Mouse (Mus musculus) hindbrain, embryonic 12.5 days (tissue): ENCODE data around the gene Arhgef40. TPM values are rescaled to one million over a fixed set of nuclear protein-coding genes. Genes with fewer than 3 reads are reported as not detected.

Experiments used
- ATAC-seq: fragments of 200-750 bp; cut with Nextera tagmentation; 2 replicates; pipeline ENCODE4 v1.8.0; 2017; ENCODE audit warnings: moderate TSS enrichment; ENCODE audit not compliant: low FRiP score
- H3K27ac ChIP-seq: fragments of 300-500 bp; sonication (generic); 2 replicates; pipeline ENCODE4 v1.5.1; 2016; ENCODE audit warnings: mild to moderate bottlenecking
- H3K27me3 ChIP-seq: fragments of 300-500 bp; sonication (generic); 2 replicates; pipeline ENCODE4 v1.6.1; 2016; ENCODE audit warnings: mild to moderate bottlenecking
- H3K36me3 ChIP-seq: fragments of 300-500 bp; sonication (generic); 2 replicates; pipeline ENCODE4 v1.6.1; 2016; ENCODE audit warnings: mild to moderate bottlenecking
- H3K4me1 ChIP-seq: fragments of 300-500 bp; sonication (generic); 2 replicates; pipeline ENCODE4 v1.6.1; 2016
- H3K4me2 ChIP-seq: fragments of 300-500 bp; sonication (generic); replicated peaks from 2 replicates; pipeline ENCODE4 v1.6.1; 2016; ENCODE audit warnings: mild to moderate bottlenecking
- H3K4me3 ChIP-seq: fragments of 300-500 bp; sonication (generic); 2 replicates; pipeline ENCODE4 v1.5.1; 2016; ENCODE audit warnings: mild to moderate bottlenecking
- H3K9ac ChIP-seq: fragments of 300-500 bp; sonication (generic); 2 replicates; pipeline ENCODE4 v1.6.1; 2016; ENCODE audit warnings: mild to moderate bottlenecking, moderate library complexity
- H3K9me3 ChIP-seq: fragments of 300-500 bp; sonication (generic); replicated peaks from 2 replicates; pipeline ENCODE4 v1.6.1; 2016; ENCODE audit warnings: mild to moderate bottlenecking
- WGBS: fragments of 180-500 bp; shearing (Covaris S2); methylation state at CpG from one replicate; pipeline ENCODE4 v1.1.7; 2016; 5-methylcytosine and 5-hydroxymethylcytosine counted together
- polyA plus RNA-seq: library from polyadenylated mRNA; unstranded; fragments of >200 nt; fragmentation: Nextera tagmentation; extraction: Ambion mirVana; gene quantifications from 2 replicates; pipeline ENCODE4 v1.2.1, GENCODE M21; 2016

Gene Arhgef40
- polyA plus RNA-seq, 1 experiment from 2014 or later: 133 TPM

- ATAC-seq: no peak
- peak overlapping the region; percentile 79 for H3K9ac ChIP-seq
- peak overlapping the region; percentile 90 for H3K27ac ChIP-seq
- H3K27me3 ChIP-seq: no peaks in the 10 kb centered on the region
- 3% methylated on average over 7 of the region's 7 CpGs for WGBS
- H3K4me1 ChIP-seq: peaks cover 28% of the 10 kb centered on the region
- peak overlapping the region; percentile 79 for H3K4me2 ChIP-seq
- no peaks in the 10 kb centered on the region for H3K9me3 ChIP-seq
- peak overlapping the region; percentile 68 for H3K4me3 ChIP-seq
- H3K36me3 ChIP-seq: peaks cover 37% of the 10 kb centered on the region
Measured at GRCm38 (mm10) chr14:51986153-51986505, 1.6 kb downstream of the Arhgef40 start.

GRCm38 (mm10) chr14:51987177-51987576 lies 2.7 kb downstream of the Arhgef40 start:
- Histone ChIP-seq H3K9me3 (no peaks in the 10 kb centered on the region), H3K4me1 (peaks cover 28% of the 10 kb centered on the region), H3K27ac (no peak overlapping the region), H3K4me3 (no peak overlapping the region), H3K27me3 (no peaks in the 10 kb centered on the region), H3K4me2 (no peak overlapping the region), H3K36me3 (peaks cover 47% of the 10 kb centered on the region), H3K9ac (no peak overlapping the region)
- 93% methylated on average over 6 of the region's 6 CpGs for WGBS
- no peak for ATAC-seq

GRCm38 (mm10) chr14:51988731-51989130 lies 4.2 kb downstream of the Arhgef40 start:
- Histone ChIP-seq H3K9me3 (no peaks in the 10 kb centered on the region), H3K4me3 (no peak overlapping the region), H3K27ac (no peak overlapping the region), H3K36me3 (peaks cover 58% of the 10 kb centered on the region), H3K4me2 (no peak overlapping the region), H3K27me3 (no peaks in the 10 kb centered on the region), H3K4me1 (peaks cover 27% of the 10 kb centered on the region), H3K9ac (0 out of 2 replicates have a peak overlapping the region, but pooled peaks have one; percentile 40)
- WGBS: 75% methylated on average over 12 of the region's 12 CpGs
- ATAC-seq: no peak

DNA sequence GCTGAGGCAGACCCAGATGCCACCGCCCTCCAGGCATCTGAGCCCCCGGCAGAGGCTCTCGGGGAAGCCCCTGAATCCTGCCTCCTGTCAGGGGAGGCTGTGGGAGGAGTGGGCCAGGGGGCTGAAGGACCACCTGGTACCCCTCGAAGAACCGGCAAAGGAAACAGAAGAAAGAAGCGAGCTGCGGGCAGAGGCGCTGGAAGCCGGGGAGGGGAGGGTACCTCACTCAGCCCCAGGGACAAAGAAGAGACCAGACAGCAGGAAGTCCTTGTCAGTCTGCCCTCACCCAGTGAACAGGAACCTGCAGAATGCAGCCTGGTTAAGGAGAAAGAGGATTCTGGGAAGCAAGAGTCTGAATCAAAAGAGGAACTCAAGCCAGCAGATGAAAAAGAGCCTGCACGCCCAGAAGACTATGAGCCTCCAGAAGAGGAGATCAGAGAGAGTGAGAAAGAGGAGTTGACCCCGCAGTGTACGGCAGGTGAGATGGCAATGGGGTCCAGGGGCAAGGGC lies 5.0 kb downstream of the Arhgef40 start:
- no peak for ATAC-seq
- Histone ChIP-seq H3K9ac (0 out of 2 replicates have a peak overlapping the region, but pooled peaks have one; percentile 40), H3K4me1 (peaks cover 22% of the 10 kb centered on the region), H3K27ac (no peak overlapping the region), H3K9me3 (no peaks in the 10 kb centered on the region), H3K4me2 (no peak overlapping the region), H3K27me3 (no peaks in the 10 kb centered on the region), H3K36me3 (peaks cover 65% of the 10 kb centered on the region), H3K4me3 (no peak overlapping the region)
- WGBS: 55% methylated on average over 12 of the region's 12 CpGs

DNA sequence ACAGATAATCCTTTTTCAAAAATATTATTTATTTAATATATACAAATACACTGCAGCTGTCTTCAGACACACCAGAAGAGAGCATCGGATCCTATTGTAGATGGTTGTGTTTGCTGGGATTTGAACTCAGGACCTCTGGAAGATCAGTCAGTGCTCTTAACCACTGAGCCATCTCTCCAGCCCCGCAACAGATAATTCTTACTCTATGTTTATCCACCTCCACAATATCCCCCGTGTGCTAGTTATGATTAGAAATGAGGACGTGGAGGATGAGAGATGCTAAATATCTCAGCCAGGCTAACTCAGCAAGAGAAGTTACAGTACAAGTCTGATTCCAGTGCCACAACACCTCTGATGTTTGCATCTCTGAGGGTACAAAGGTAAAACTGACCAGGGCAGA lies 9.9 kb downstream of the Arhgef40 start:
- no peak for ATAC-seq
- WGBS: 85% methylated on average over 4 of the region's 4 CpGs
- Histone ChIP-seq H3K36me3 (peaks cover 92% of the 10 kb centered on the region), H3K9ac (no peak overlapping the region), H3K9me3 (no peaks in the 10 kb centered on the region), H3K4me2 (no peak overlapping the region), H3K27ac (no peak overlapping the region), H3K27me3 (no peaks in the 10 kb centered on the region), H3K4me1 (peaks cover 4% of the 10 kb centered on the region), H3K4me3 (no peak overlapping the region)

GRCm38 (mm10) chr14:51995219-51995871 lies 10.8 kb downstream of the Arhgef40 start:
- Histone ChIP-seq H3K9ac (no peak overlapping the region), H3K36me3 (peaks cover 92% of the 10 kb centered on the region), H3K27ac (no peak overlapping the region), H3K4me2 (no peak overlapping the region), H3K4me3 (no peak overlapping the region), H3K4me1 (no peaks in the 10 kb centered on the region), H3K9me3 (no peaks in the 10 kb centered on the region), H3K27me3 (no peaks in the 10 kb centered on the region)
- no peak for ATAC-seq
- 87% methylated on average over 12 of the region's 12 CpGs for WGBS

GRCm38 (mm10) chr14:51996231-51996841 lies 11.8 kb downstream of the Arhgef40 start:
- Histone ChIP-seq H3K4me1 (no peaks in the 10 kb centered on the region), H3K4me3 (no peak overlapping the region), H3K9me3 (no peaks in the 10 kb centered on the region), H3K27ac (no peak overlapping the region), H3K9ac (no peak overlapping the region), H3K36me3 (peaks cover 90% of the 10 kb centered on the region), H3K27me3 (no peaks in the 10 kb centered on the region), H3K4me2 (no peak overlapping the region)
- WGBS: 92% methylated on average over 13 of the region's 13 CpGs
- ATAC-seq: no peak

GRCm38 (mm10) chr14:51996866-51997265 lies 12.3 kb downstream of the Arhgef40 start:
- Histone ChIP-seq H3K9me3 (no peaks in the 10 kb centered on the region), H3K36me3 (peaks cover 86% of the 10 kb centered on the region), H3K4me2 (no peak overlapping the region), H3K4me3 (no peak overlapping the region), H3K4me1 (no peaks in the 10 kb centered on the region), H3K27me3 (no peaks in the 10 kb centered on the region), H3K27ac (no peak overlapping the region), H3K9ac (no peak overlapping the region)
- WGBS: 74% methylated on average over 17 of the region's 17 CpGs
- ATAC-seq: no peak

DNA sequence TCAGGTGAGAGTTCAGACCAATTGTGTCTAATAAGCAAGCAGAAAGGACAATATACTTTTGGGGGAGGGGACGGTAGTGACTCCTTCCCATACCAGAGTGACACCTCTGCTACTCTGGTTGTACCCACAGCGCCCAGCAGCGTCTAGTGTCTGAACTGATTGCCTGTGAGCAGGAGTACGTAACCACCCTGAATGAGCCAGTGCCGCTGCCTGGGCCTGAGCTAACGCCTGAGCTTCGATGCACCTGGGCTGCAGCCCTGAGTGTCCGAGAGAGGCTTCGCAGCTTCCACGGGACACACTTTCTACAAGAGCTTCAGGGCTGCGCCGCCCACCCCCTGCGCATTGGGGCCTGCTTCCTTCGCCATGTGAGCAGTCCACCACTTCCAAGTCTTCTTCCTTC lies 13.0 kb downstream of the Arhgef40 start:
- ATAC-seq: no peak
- Histone ChIP-seq H3K27me3 (no peaks in the 10 kb centered on the region), H3K27ac (no peak overlapping the region), H3K9me3 (no peaks in the 10 kb centered on the region), H3K4me2 (no peak overlapping the region), H3K4me1 (no peaks in the 10 kb centered on the region), H3K9ac (no peak overlapping the region), H3K4me3 (no peak overlapping the region), H3K36me3 (peaks cover 86% of the 10 kb centered on the region)
- WGBS: 92% methylated on average over 14 of the region's 14 CpGs

- Histone ChIP-seq H3K36me3 (peaks cover 77% of the 10 kb centered on the region), H3K27ac (peak overlapping the region; percentile 83), H3K4me3 (peak overlapping the region; percentile 7; the same call in 1 of the 2 replicates), H3K4me1 (peaks cover 47% of the 10 kb centered on the region), H3K4me2 (peak overlapping the region; percentile 43), H3K9me3 (no peaks in the 10 kb centered on the region), H3K9ac (0 out of 2 replicates have a peak overlapping the region, but pooled peaks have one; percentile 29), H3K27me3 (no peaks in the 10 kb centered on the region)
- 17% methylated on average over 16 of the region's 16 CpGs for WGBS
- ATAC-seq: peak; percentile 77
Measured at GRCm38 (mm10) chr14:52003981-52004495, 19.5 kb downstream of the Arhgef40 start.

- Histone ChIP-seq H3K4me2 (no peak overlapping the region), H3K9ac (no peak overlapping the region), H3K9me3 (no peaks in the 10 kb centered on the region), H3K27ac (peak overlapping the region; percentile 83), H3K27me3 (no peaks in the 10 kb centered on the region), H3K36me3 (peaks cover 73% of the 10 kb centered on the region), H3K4me1 (peaks cover 58% of the 10 kb centered on the region), H3K4me3 (no peak overlapping the region)
- ATAC-seq: no peak
- 67% methylated on average over 7 of the region's 7 CpGs for WGBS
Measured at GRCm38 (mm10) chr14:52005141-52005540, 20.6 kb downstream of the Arhgef40 start.

DNA sequence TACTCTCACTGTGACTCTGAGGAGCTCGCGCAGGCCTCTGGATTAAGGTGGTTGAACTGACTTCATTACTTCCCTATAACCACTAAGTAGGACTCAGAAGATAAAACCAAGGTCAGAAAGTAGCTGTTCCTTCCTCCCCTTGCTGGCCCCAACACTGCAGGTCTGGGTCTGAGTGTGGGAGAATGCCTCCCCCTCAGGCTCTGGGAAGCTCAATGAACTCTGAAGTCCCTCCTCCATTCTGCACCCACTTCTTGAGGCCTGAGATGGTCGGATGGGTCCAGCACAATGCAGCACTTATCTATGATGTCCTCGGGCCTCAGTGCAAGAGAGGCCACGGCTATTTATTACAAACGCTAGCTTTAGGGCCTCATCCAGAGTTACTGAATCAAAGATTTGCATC lies 21.1 kb downstream of the Arhgef40 start:
- WGBS: 83% methylated on average over 6 of the region's 6 CpGs
- H3K4me2 ChIP-seq: no peak overlapping the region
- no peaks in the 10 kb centered on the region for H3K9me3 ChIP-seq
- no peaks in the 10 kb centered on the region for H3K27me3 ChIP-seq
- H3K4me3 ChIP-seq: no peak overlapping the region
- H3K36me3 ChIP-seq: peaks cover 68% of the 10 kb centered on the region
- H3K4me1 ChIP-seq: peaks cover 60% of the 10 kb centered on the region
- H3K9ac ChIP-seq: no peak overlapping the region
- H3K27ac ChIP-seq: 0 out of 2 replicates have a peak overlapping the region, but pooled peaks have one; percentile 83
- ATAC-seq: no peak
